Mouse (Mus musculus) ovary, adult 18-20 months (tissue): ENCODE data around the gene Hist1h2bl.
"Not testable (repeated sequence)": the region's sequence is repeated elsewhere in the genome, so short reads cannot be mapped to it uniquely, and the experiment has no call there.

Source experiments
- DNase-seq: peaks from one replicate; pipeline ENCODE4 v3.0.0; 2022; ENCODE audit warnings: low spot score, mixed read lengths

Gene Hist1h2bl

DNA sequence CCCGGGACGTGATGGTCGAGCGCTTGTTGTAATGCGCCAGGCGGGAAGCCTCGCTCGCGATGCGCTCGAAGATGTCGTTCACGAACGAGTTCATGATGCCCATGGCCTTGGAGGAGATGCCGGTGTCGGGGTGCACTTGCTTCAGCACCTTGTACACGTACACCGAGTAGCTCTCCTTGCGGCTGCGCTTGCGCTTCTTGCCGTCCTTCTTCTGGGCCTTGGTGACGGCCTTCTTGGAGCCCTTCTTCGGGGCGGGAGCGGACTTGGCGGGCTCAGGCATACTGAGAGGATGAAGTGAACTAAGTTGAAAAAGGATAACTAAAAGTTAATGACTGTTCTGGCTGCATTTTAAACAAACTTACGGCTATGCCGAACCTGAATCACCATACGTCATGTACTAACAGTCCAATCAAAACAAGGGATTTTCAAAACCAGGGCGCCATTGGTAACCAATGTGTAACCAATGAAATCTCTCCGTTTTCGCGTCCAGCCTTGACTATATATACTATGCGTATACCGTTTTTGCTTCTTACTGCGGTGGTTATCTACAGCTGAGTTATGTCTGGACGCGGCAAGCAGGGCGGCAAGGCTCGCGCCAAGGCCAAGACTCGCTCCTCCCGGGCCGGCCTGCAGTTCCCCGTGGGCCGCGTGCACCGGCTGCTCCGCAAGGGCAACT lies at the start of gene Hist1h2bl, which contains the start of gene Hist1h2ai:
Gene Hist1h2bl (minus strand): TSS at position 280 of the 676 bp plus-strand sequence.
Gene Hist1h2ai (plus strand): TSS at position 559 of the 676 bp plus-strand sequence.
- DNase-seq: peak; percentile 77

DNA sequence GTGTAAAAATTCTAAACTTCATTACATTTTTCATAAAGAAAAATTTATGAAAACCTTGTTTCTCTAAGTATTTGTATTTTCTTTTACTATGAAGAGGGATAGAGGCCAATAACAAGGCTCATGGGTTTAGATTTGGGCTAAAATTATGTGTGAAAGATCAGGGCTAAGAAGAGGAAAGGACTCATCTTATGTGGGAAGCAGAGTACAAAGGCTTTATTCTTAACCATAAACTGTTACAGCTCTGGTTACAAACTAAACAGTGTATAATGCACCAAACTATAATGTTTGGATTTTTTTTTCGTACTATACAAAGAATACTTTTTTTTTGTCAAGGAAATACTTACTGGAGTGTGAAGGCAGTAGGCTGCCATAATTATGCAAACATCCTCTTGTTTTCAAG lies 39.8 kb upstream of the Hist1h2bl start:
- no peak for DNase-seq

DNA sequence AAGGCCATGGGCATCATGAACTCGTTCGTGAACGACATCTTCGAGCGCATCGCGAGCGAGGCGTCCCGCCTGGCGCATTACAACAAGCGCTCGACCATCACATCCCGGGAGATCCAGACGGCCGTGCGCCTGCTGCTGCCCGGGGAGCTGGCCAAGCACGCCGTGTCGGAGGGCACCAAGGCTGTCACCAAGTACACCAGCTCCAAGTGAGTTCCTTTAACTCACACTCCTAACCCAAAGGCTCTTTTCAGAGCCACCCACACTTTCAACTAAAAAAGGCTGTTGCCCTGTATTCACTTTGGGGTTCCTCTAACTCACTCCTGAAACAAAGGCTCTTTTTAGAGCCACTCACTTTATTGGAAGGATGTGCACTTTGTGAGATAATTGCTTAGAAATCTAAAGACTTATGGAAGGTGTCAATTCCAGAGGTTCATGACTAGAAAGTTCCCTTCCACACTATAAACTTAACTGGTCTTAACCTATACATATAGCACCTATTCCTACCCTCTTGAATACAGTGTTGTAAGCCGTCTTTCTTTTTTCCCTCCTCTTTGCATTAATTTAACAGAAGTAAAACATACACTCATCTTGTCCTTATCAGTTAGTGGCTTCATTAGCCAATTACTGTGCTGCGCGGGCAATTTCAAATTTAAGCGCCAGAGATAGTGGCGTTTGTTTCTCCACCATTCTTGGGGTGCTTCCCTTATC lies 38.5 kb upstream of the Hist1h2bl start:
- not testable (repeated sequence) for DNase-seq

DNA sequence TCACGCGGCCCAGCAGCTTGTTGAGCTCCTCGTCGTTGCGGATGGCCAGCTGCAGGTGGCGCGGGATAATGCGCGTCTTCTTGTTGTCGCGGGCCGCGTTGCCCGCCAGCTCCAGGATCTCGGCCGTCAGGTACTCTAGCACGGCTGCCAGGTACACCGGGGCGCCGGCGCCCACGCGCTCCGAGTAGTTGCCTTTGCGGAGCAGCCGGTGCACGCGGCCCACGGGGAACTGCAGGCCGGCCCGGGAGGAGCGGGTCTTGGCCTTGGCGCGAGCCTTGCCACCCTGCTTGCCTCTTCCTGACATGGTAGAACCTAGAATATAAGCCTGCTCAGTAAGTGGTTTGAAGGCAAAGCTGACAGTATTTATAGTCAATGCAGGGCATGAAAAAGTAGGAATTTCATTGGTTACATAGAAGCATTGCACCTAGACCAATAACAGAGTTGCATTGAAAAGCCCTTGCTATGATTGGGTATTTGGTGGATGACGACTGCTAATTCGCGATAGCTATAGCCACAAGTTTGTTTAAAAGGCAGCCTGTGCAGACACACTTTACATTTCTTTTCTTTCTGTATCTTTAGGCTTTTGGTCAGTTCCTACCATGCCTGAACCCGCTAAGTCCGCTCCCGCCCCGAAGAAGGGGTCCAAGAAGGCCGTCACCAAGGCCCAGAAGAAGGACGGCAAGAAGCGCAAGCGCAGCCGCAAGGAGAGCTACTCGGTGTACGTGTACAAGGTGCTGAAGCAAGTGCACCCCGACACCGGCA lies 37.8 kb upstream of the Hist1h2bl start, which contains the start of the genes Hist1h2ak and Hist1h2bn:
Gene Hist1h2ak (minus strand): TSS at position 304 of the 762 bp plus-strand sequence.
Gene Hist1h2bn (plus strand): TSS at position 600 of the 762 bp plus-strand sequence.
- peak; percentile 69 for DNase-seq

DNA sequence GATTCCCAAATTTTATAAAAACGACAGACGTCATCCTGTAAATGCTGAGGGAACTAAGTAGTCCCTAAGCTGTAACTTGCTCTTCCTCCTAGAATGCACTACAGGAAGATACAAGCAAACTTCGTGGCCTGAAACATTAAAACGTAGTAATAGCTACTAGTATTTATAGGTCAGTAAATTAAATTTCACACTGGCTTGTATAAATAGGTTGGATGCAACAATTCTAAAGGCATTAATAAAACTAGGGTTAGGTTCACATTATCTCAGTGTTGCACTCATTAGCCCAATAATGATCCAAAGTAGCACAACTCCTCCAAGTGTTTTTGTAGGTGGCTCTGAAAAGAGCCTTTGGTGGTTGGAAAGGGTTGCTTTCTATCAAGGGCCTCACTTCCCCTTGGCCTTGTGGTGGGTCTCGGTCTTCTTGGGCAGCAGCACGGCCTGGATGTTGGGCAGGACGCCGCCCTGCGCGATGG lies 37.1 kb upstream of the Hist1h2bl start:
- DNase-seq: no peak

DNA sequence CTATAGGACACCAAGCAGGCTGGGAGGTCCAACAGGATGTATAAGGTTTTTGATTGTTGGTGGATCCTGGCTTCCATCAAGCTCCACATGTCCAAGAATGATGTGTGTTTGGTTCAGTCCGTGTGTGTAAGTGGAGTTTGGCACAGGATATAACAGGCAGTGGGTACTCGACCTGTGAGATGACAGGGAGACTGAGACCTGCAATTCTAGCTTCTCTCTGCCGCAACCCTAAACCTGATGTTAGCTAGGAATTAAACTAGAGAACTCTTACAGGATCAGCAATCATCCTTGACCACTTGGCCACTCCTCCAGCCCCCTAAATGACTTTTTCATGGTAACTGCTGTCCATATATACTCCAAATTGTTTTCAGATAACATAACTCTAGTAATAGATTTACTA lies 36.4 kb upstream of the Hist1h2bl start:
- DNase-seq: no peak

DNA sequence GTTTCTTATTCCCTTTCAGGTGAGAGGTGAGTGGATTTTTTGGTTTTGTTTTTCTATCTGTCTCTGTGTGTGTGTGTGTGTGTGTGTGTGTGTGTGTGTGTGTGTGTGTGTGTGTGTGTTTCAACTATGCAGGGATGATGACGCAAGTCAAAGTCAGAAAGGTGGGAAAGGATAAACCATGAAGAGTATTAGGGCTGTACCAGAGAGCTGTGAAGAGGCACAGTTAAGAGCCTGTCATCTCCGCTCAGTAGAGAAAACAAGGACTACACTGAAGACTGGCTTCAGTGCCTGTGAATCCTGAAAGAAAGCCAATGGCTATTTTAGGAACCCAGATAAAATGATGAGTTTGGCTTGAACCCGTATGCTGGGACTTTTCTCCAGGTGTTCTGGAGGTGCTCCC lies 35.9 kb upstream of the Hist1h2bl start:
- DNase-seq: no peak

DNA sequence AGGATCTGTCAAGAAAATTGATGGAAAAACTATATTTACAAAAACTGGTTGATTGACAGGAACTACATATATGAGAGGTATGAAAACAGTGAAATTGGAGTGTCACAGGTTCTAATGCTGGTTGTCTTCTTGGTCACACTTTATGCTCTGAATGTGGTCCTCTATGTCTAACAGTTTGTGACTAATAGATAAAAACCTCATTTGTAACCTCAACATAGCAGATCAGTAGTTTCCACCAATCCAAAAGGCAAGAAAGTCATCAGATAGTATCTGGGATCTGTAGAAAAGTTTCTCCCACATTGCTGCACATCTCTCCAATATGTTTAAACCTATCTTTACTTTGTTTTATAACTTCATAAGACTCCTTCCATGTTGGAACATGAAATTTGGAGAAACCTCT lies 35.5 kb upstream of the Hist1h2bl start:
- no peak for DNase-seq

DNA sequence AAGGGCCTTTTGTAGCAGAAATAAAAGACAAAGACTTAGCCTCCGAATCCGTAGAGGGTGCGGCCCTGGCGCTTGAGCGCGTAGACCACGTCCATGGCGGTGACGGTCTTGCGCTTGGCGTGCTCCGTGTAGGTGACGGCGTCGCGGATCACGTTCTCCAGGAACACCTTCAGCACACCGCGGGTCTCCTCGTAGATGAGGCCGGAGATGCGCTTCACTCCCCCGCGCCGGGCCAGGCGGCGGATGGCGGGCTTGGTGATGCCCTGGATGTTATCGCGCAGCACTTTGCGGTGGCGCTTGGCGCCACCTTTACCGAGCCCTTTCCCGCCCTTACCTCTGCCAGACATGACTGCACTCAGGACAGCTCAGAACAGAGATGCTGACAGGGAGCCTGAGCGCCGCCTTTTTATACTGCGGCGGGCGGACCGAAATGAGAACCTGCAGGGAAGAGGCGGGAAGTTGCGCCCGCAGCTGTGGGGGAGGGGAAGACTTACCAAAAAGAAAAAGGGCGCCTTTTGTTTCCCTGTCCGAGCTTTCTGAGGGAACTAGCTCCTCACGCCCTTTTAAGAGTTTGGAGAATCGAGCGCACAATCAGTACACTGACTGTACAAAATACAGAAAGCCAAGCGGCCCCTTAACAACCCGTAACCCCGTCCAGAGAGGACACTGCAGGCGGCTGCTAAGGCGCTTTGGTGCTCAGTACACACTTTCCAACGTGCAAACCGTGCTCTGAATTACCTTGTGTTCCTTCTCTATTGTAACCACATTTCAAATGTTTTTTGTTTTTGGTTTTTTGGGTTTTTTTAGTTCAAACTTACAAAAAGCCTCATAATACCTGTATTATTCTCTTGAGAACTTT lies 34.4 kb upstream of the Hist1h2bl start, which contains the start of gene Hist1h4k:
Gene Hist1h4k (minus strand): TSS at position 347 of the 859 bp plus-strand sequence.
- peak; percentile 85 for DNase-seq

DNA sequence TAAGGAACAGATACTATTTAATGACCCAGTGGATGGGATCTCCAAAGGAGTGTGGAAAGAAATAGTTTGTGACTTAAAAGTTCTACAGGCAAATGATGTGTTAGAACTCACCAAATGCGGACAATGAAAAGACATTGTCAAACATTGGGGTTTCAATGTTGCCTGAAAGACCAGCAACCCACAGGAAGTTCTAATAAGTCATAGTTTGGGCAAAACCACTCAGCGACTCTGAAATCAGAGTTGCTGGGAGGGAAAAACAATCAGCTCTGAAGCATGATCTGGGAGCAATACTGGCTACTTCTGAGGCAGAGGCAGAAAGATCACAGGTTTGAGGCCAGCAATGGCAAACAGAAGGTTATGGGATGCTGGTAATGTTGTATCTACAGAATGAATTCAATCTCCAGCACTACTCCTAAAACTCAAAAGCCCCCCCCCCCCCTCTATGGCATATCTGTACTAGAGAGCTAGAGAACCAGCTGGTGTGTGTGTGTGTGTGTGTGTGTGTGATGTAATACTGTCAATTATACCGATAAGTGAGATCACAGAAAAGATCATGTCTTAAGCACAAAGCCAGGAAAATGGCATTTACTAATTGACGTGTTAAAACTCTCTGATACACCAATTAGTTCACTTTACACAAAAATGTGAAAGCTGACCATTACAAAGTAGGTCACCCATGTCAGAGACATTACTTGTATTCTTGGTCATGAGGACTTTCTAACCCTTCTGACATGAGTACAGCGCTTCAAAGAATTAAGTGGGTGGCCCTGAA lies 33.6 kb upstream of the Hist1h2bl start:
- no peak for DNase-seq

DNA sequence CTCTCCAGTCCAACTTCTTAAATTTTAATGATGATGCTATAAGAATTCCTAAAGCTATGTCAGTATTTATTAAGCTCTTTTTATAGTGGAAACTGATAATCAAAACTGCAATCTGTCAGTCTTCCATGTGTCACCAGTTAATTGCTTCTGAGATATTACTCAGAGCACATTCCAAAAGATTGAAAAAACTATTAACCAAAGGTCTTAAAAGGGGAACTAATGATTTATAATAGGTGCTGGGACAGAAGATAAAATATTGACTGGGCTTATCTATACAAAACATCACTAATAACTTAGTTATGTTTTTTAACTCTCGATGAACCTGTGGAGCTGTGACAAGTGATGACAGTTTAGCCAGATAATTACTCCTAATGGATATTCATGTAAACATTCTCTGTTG lies 29.1 kb upstream of the Hist1h2bl start:
- DNase-seq: no peak

DNA sequence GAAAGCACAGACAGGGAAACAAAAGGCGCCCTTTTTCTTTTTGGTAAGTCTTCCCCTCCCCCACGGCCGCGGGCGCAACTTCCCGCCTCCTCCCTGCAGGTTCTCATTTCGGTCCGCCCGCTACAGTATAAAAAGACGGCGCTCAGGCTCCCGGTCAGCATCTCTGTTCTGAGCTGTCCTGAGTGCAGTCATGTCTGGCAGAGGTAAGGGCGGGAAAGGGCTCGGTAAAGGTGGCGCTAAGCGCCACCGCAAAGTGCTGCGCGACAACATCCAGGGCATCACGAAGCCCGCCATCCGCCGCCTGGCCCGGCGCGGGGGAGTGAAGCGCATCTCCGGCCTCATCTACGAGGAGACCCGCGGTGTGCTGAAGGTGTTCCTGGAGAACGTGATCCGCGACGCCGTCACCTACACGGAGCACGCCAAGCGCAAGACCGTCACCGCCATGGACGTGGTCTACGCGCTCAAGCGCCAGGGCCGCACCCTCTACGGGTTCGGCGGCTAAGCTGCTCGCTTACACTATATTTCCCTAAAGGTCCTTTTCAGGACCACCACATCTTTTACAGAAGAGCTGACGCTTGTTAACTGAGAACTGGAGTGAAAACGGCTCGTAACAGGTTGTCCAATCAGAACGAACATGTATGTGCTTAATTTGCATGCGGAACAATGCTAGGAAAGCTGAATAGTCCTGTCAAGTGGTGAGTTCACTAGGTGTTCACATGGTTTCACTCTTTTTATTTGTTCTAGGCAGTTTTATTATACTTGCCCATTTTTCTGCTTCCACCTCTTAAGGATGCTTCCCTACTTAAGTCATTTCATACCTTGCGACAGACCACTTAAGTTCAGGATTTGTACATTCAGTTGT lies 19.2 kb upstream of the Hist1h2bl start, which contains the start of gene Hist1h4j:
Gene Hist1h4j (plus strand): TSS at position 159 of the 862 bp plus-strand sequence.
- peak; percentile 67 for DNase-seq

DNA sequence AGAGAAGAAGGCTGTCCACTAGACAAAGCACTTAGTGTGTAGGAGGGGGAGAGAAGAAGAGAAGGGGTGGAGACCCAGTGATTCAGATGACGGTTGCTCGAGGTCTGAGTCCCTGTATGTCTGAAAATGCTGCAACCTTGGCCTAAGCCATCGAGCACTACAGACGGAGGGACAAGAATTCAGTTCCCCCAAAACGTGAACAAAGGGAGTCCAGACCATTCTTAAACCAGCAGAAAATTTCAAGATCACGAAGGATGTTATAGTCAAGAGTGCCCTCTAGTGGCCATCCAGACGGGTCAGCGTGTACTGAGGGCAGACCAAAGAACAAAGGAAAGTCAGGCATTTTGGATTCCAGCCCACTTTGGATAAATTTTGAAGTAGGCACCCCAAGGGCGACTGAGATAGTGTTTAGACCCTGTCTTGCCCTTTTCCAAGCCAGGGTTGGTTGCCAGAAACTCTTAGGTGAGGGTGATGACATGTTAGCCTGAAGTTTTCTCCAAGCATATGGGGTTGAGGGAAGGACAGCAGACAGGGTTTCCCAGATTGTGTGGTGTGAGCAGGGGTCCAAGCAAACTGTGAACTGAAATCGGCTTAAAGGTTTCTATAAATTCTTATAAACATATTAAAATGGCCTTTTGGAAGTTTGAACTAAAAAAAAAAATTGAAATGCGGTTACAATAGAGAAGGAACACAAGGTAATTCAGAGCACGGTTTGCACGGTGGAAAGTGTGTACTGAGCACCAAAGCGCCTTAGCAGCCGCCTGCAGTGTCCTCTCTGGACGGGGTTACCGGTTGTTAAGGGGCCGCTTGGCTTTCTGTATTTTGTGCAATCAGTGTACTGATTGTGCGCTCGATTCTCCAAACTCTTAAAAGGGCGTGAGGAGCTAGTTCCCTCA lies 18.3 kb upstream of the Hist1h2bl start:
- DNase-seq: peak; percentile 52

DNA sequence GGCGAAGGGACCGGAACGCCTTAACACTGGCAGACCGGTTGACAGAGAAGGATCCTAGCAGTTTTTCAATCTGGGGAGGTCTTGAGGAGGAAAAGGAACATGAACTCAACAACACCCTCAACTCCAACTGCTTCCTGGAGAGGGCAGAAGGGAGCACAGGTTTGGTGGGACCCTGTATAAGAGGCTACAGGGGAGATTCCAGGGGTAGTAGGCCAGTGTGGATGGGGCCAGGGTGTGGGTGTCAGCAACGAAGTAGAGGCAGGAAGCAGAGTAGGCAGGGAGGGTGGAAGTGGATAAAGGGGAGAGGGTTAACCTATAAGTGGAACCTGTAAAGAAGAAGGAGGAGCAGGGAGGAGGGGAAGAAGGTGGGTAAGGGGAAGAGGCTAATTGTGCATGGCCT lies 17.5 kb upstream of the Hist1h2bl start:
- DNase-seq: no peak

DNA sequence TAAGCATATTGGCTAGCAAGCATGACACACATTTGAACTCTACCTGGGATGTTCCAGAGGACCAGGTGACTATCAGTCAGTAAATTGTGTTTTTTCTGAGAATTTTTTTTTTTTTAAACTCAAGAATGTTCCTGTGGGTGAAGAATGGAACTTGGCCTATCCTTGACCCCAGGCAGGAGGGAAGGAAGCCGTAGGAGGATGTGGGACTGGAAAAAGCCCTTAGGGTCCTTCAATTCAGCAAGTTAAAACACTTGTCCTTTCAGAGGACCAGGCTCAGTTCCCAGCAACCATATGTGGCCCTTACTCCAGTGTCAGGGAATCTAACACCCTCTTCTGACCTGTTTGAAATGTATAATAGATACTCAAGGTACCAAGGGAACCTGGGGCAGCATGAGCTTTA lies 13.6 kb upstream of the Hist1h2bl start:
- DNase-seq: no peak

DNA sequence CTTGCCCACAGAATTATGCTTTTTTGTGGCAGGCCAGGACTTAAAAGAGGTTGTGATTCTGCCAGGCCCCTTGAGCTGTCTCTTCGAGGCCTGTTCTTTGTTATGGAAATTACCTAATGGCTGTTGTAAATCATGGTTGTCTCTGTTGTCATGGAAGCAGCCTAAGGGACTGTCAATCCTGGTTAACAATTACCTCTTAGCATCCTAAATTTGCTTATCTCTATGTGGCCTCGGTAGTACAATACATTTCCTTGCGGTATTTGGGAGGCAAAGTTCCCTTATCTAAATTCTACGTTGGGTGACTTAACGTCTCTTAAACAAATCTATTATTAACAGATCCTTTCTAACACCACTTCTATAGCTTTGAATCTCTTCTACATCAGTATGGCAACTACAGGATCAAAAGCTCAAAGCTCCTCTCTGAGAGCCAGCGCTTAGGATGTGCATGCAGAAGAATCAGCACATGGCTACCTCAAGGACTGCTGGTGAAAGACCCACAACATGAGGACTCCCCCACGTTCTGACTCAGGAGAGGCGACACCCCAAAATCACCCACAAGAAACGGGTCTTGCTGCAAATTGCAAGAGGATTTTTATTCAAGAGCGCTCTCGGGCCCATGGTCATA lies 12.1 kb upstream of the Hist1h2bl start:
- no peak for DNase-seq

DNA sequence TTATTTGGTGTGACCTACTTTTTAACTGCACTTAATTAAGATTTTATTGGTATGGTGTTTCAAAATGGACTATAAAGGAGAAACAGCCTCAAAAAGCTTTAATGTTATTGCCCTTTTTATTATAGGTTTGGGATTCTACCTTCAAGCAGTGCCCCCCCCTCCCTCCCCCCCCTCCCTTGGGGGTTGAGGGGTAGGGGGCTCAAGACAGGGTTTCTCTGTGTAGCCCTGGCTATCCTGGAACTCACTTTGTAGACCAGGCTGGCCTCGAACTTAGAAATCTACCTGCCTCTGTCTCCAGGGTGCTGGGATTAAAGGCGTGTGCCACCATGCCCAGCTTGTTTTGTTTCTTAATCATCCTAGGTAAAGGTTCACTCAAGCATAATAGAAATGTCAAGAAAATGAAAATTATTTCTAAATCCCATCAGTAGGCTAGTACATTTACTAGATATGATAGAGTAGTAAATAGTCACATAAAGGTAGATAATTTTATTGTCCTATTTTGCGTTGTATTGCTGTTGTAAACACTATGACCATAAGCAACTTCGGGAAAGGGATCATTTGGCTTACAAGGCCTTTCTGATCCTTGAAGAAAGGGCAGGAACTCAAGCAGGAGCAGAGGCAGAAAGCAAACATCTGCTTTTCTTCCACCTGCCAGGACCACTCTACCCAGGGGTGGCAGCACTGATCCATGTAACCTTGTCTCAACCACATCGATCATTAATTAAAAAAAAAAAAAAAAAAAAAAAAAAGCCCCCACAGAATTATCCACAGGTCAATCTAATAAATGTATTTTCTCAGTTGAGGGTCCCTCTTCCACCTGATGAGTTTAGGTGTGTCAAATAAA lies 7.3 kb upstream of the Hist1h2bl start:
- no peak for DNase-seq
